Mouse (Mus musculus) megakaryocyte, embryonic 14.5 days (primary cell): ENCODE results near the gene Stau1. TPM values are rescaled to one million over a fixed set of nuclear protein-coding genes. Genes with fewer than 3 reads are reported as not detected.

Experiments
- H3K27me3 ChIP-seq: replicated peaks from 2 replicates; pipeline ENCODE3; 2012; ENCODE audit warnings: inconsistent platforms
- H3K36me3 ChIP-seq: replicated peaks from 2 replicates; pipeline ENCODE3; 2012; ENCODE audit warnings: low read length, inconsistent platforms, mixed read lengths
- H3K4me1 ChIP-seq: 2 replicates; pipeline ENCODE4 v1.6.1; 2012; ENCODE audit warnings: inconsistent platforms
- H3K4me3 ChIP-seq: replicated peaks from 2 replicates; pipeline ENCODE3; 2012; ENCODE audit warnings: moderate library complexity, mild to moderate bottlenecking, inconsistent platforms
- H3K9me3 ChIP-seq: 2 replicates; pipeline ENCODE4 v1.6.1; 2012; ENCODE audit warnings: inconsistent platforms
- FLI1 ChIP-seq: IDR thresholded peaks from 2 replicates; pipeline ENCODE4 v1.6.1; 2012; ENCODE audit warnings: low read length, inconsistent platforms, mixed read lengths
- GATA1 ChIP-seq: IDR thresholded peaks from 3 replicates; pipeline ENCODE4 v1.6.1; 2012; ENCODE audit warnings: mixed read lengths, low read length, inconsistent platforms, borderline replicate concordance
- polyA plus RNA-seq: library from polyadenylated mRNA; stranded (reverse); fragments of >175 nt; gene quantifications from 2 replicates; pipeline ENCODE4 v1.2.3, GENCODE M21; 2012; ENCODE audit warnings: low replicate concordance; ENCODE audit not compliant: insufficient read depth

Stau1 gene
- 10.0 and 13.2 TPM in 2 replicates for polyA plus RNA-seq

DNA sequence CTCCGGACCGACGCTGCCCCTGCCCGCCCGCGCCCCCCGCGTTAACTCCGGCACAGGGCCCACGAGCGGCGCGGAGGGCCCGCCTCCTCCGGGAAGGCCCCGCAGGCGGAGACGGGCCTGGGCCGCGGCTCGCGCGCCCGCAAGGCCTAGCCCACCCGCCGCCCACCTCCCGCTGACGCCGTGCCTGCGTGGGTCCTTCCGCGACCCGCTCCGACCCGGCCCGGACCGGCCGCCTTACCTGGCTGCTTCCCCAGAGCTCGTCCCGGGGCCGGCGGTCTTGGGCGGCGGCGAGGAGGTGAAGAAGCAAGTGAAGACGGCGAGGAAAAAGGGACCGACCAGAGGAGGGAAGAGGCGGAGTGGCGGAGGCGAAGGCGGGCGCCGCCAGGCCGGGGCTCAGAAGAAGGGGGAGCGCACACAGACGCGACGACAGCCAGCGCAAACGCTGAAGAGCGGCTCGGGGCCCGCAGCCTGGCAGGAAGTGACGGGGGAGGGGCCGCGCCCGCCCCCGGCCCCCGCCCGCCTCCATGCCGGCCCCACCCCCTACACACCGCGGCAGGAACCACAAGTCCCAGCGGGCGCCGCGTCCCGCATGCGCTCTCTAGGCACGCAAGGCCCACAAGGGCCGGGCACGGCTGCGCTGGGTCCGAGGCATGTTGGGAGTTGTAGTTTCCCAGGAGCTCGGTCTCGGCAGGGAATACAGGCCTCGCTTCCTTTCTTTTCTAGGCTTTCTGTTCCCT lies at the start of gene Stau1:
Gene Stau1, minus strand, starts transcription at position 504 of the 737 bp plus-strand sequence.
- H3K27me3 ChIP-seq: peaks cover under 1% of the 10 kb centered on the region
- TF ChIP-seq FLI1 (no peak), GATA1 (no peak)
- H3K36me3 ChIP-seq: no peaks in the 10 kb centered on the region
- H3K4me1 ChIP-seq: peaks cover 57% of the 10 kb centered on the region
- no peaks in the 10 kb centered on the region for H3K9me3 ChIP-seq
- peak within 1 kb of the TSS; percentile 97 for H3K4me3 ChIP-seq

- H3K9me3 ChIP-seq: no peaks in the 10 kb centered on the region
- no peaks in the 10 kb centered on the region for H3K27me3 ChIP-seq
- peaks cover 94% of the 10 kb centered on the region for H3K36me3 ChIP-seq
- H3K4me3 ChIP-seq: no peak overlapping the region
- no peak for TF ChIP-seq FLI1
- TF ChIP-seq GATA1: no peak
- H3K4me1 ChIP-seq: peaks cover 13% of the 10 kb centered on the region
These were observed 47.5 kb upstream of the Stau1 start for GRCm38 (mm10) chr2:167043400-167044121.

GRCm38 (mm10) chr2:167039386-167039785 lies 43.3 kb upstream of the Stau1 start:
- Histone ChIP-seq H3K4me1 (peaks cover 13% of the 10 kb centered on the region), H3K9me3 (no peaks in the 10 kb centered on the region), H3K27me3 (no peaks in the 10 kb centered on the region), H3K36me3 (peaks cover 100% of the 10 kb centered on the region), H3K4me3 (no peak overlapping the region)
- TF ChIP-seq GATA1 (no peak), FLI1 (no peak)

DNA sequence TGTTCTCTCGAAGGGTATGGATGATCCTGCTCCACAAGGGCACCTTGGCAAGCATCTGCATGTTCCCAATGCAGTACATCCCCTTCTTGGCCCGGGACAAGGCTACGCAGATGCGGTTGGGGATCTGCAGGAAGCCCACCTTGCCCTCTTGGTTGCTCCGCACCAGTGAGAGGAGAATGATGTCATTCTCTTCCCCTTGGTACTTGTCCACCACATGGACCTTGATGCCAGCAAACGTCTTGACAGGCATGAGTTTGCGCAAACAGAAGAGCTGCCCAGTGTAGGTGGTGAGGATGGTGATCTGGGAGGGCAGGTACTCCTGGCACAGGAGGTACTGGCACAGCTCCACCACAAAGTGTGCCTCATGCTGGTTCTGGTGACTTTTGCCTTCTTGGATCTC lies 42.6 kb upstream of the Stau1 start:
- Histone ChIP-seq H3K4me1 (peaks cover 6% of the 10 kb centered on the region), H3K36me3 (peaks cover 100% of the 10 kb centered on the region), H3K4me3 (no peak overlapping the region), H3K27me3 (no peaks in the 10 kb centered on the region), H3K9me3 (no peaks in the 10 kb centered on the region)
- TF ChIP-seq FLI1 (no peak), GATA1 (no peak)

GRCm38 (mm10) chr2:167038297-167038696 lies 42.2 kb upstream of the Stau1 start:
- peaks cover 100% of the 10 kb centered on the region for H3K36me3 ChIP-seq
- H3K9me3 ChIP-seq: no peaks in the 10 kb centered on the region
- TF ChIP-seq GATA1: no peak
- no peak for TF ChIP-seq FLI1
- H3K4me3 ChIP-seq: no peak overlapping the region
- no peaks in the 10 kb centered on the region for H3K27me3 ChIP-seq
- peaks cover 2% of the 10 kb centered on the region for H3K4me1 ChIP-seq

DNA sequence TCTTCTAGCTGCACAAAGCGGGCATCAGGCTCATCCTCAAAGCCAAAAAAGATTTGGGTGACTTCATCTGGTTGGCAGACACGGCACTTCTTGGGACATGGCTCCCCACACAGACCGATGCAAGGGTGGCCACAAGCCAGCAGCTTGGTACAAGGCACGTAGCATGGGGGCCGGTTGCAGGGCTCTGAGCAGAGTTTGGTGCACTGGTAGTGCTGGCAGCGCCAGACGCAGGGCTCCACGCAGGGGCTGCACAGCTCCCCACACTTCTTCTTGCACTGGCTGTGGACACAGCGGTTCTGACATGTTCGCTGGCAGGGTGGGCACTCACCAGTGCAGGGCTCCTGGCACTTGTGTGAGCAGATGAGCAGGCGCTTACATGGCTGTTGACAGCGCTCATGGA lies 41.6 kb upstream of the Stau1 start:
- Histone ChIP-seq H3K27me3 (no peaks in the 10 kb centered on the region), H3K4me3 (no peak overlapping the region), H3K9me3 (no peaks in the 10 kb centered on the region), H3K36me3 (peaks cover 97% of the 10 kb centered on the region), H3K4me1 (no peaks in the 10 kb centered on the region; the same call in 1 of the 2 replicates)
- TF ChIP-seq GATA1: no peak
- TF ChIP-seq FLI1: no peak

DNA sequence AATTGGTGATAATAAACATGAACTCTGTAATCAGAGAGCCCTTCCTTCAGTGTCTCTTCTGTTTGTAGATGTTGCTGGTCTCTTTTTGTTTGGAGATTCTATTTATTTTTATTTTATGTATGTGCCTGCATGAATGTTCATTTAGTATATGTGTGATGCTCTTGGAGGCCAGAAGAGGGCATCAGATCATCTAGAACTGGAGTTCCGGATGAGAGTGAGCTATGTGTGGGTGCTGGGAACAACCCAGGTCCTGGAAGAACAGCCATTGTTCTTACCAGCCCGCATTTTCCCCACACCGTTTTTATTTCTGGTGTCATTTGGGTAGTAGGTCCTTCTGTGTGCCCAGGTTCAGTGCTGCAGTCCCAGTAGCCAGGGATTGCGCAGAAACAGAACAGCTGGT lies 34.4 kb upstream of the Stau1 start:
- Histone ChIP-seq H3K9me3 (no peaks in the 10 kb centered on the region; the same call in 1 of the 2 replicates), H3K36me3 (peaks cover 96% of the 10 kb centered on the region), H3K27me3 (no peaks in the 10 kb centered on the region), H3K4me1 (no peaks in the 10 kb centered on the region; the same call in 1 of the 2 replicates), H3K4me3 (no peak overlapping the region)
- TF ChIP-seq GATA1: no peak
- TF ChIP-seq FLI1: no peak

DNA sequence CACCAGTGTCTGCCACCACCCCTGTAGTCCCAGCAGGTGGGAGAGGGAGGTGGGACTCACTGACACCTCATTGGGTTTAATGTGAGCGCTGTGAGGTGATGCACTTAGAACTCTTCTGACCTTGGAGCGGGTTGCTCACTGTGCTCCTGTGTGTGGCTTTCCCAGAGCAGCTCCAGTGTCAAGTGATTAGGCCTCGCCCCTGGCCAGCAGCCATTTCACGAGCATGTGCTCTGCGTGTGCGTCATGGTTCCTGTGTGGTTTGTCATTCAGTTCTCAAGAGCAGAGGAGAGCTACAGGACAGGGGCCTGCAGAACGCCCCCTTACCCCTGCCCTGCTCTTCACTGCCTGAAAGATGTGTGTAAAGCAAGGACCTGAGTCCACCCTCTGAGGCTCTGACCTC lies 32.5 kb upstream of the Stau1 start:
- Histone ChIP-seq H3K27me3 (no peaks in the 10 kb centered on the region), H3K4me1 (peaks cover 3% of the 10 kb centered on the region; the same call in 1 of the 2 replicates), H3K4me3 (no peak overlapping the region), H3K36me3 (peaks cover 92% of the 10 kb centered on the region), H3K9me3 (no peaks in the 10 kb centered on the region; the same call in 1 of the 2 replicates)
- TF ChIP-seq GATA1 (no peak), FLI1 (no peak)

- H3K9me3 ChIP-seq: no peaks in the 10 kb centered on the region
- no peak overlapping the region for H3K4me3 ChIP-seq
- H3K4me1 ChIP-seq: peaks cover 32% of the 10 kb centered on the region
- TF ChIP-seq GATA1: no peak
- no peak for TF ChIP-seq FLI1
- no peaks in the 10 kb centered on the region for H3K27me3 ChIP-seq
- H3K36me3 ChIP-seq: peaks cover 67% of the 10 kb centered on the region
These were observed 23.3 kb upstream of the Stau1 start for GRCm38 (mm10) chr2:167019396-167019795.

DNA sequence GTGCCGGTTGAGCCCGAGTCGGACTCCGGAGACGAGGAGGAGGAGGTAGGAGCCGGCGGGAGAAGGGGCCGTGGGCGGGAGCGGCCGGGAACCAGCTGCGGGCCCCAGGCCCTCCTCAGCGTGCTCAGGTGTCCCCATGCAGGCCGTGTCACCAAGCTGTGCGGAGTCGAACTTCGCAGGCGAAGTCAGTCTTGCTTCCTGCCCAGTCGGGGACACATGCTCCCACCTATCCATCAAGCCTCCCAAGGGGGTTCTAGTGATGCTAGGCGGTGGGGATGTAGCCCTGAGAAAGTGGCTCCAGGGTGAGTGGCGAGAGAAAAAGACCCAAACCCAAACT lies 19.3 kb upstream of the Stau1 start:
- TF ChIP-seq FLI1: no peak
- TF ChIP-seq GATA1: no peak
- Histone ChIP-seq H3K4me3 (peak overlapping the region; percentile 96), H3K9me3 (peaks cover 5% of the 10 kb centered on the region; the same call in 1 of the 2 replicates), H3K36me3 (peaks cover 33% of the 10 kb centered on the region), H3K4me1 (peaks cover 30% of the 10 kb centered on the region), H3K27me3 (no peaks in the 10 kb centered on the region)
